Mouse (Mus musculus): ENCODE results near the gene Casp1. TPM values are rescaled to one million over a fixed set of nuclear protein-coding genes. Genes with fewer than 3 reads are reported as not detected.

Gene Casp1
- polyA plus RNA-seq, 2 experiments, result 2.1 to 3.9 TPM

- H3K27ac ChIP-seq, result no peak overlapping the region
- H3K9ac ChIP-seq (replicated peaks), result no peak overlapping the region
- ATAC-seq (ENCODE audit: insufficient read depth), result no peak
- DNase-seq (ENCODE audit: low read depth in 3 of 3, low spot score in 3 of 3), result no peak
- no peak overlapping the region for H3K4me3 ChIP-seq (ENCODE audit: insufficient read depth in 1 of 2, low read depth in 2 of 2, low read length in 2 of 2)
- 51% methylated on average over 4 of the region's 4 CpGs for WGBS (ENCODE audit: insufficient replicate concordance)
- H3K4me2 ChIP-seq (ENCODE audit: low read depth), result no peak overlapping the region
- no peaks in the 10 kb centered on the region for H3K36me3 ChIP-seq (replicated peaks; ENCODE audit: control insufficient read depth, insufficient read depth, low read depth)
- no peaks in the 10 kb centered on the region for H3K27me3 ChIP-seq (ENCODE audit: control insufficient read depth, insufficient read depth, low read length)
- TF ChIP-seq EP300 (IDR thresholded peaks at IDR 0.05; ENCODE audit: low read depth) (no peak), CTCF (IDR thresholded peaks at IDR 0.05; ENCODE audit: low read depth) (no peak)
- H3K9me3 ChIP-seq (ENCODE audit: control insufficient read depth, low read length), result no peaks in the 10 kb centered on the region
- H3K4me1 ChIP-seq (replicated peaks; ENCODE audit: control insufficient read depth in 2 of 2, insufficient read depth in 2 of 2, low read length in 1 of 2), result no peaks in the 10 kb centered on the region
Observed at GRCm38 (mm10) chr9:5344090-5344489, 45.8 kb downstream of the Casp1 start.

- H3K4me2 ChIP-seq (ENCODE audit: low read depth), result no peak within 1 kb of the TSS
- no peaks in the 10 kb centered on the region for H3K36me3 ChIP-seq (replicated peaks; ENCODE audit: control insufficient read depth, insufficient read depth, low read depth)
- TF ChIP-seq EP300 (IDR thresholded peaks at IDR 0.05; ENCODE audit: low read depth) (no peak), CTCF (IDR thresholded peaks at IDR 0.05; ENCODE audit: low read depth) (no peak)
- no peaks in the 10 kb centered on the region for H3K27me3 ChIP-seq (ENCODE audit: control insufficient read depth, insufficient read depth, low read length)
- H3K27ac ChIP-seq, result no peak within 1 kb of the TSS
- no peaks in the 10 kb centered on the region for H3K9me3 ChIP-seq (ENCODE audit: control insufficient read depth, low read length)
- no peak within 1 kb of the TSS for H3K4me3 ChIP-seq (ENCODE audit: insufficient read depth in 1 of 2, low read depth in 2 of 2, low read length in 2 of 2)
- 56% methylated on average over 4 of the region's 4 CpGs for WGBS (ENCODE audit: insufficient replicate concordance)
- no peak for DNase-seq (ENCODE audit: low read depth in 3 of 3, low spot score in 3 of 3)
- no peaks in the 10 kb centered on the region for H3K4me1 ChIP-seq (replicated peaks; ENCODE audit: control insufficient read depth in 2 of 2, insufficient read depth in 2 of 2, low read length in 1 of 2)
- ATAC-seq (ENCODE audit: insufficient read depth), result no peak
- H3K9ac ChIP-seq (replicated peaks), result no peak within 1 kb of the TSS
Observed at GRCm38 (mm10) chr9:5345291-5345898, 47.1 kb downstream of the Casp1 start, which contains the start of gene Casp12. Gene Casp12 (plus strand): TSS chr9:5345430.

GRCm38 (mm10) chr9:5347381-5347780 is 49.1 kb downstream of the Casp1 start:
- H3K9ac ChIP-seq (replicated peaks), result no peak overlapping the region
- WGBS (ENCODE audit: insufficient replicate concordance), result 28% methylated on average over 4 of the region's 4 CpGs
- no peak overlapping the region for H3K4me2 ChIP-seq (ENCODE audit: low read depth)
- H3K4me1 ChIP-seq (replicated peaks; ENCODE audit: control insufficient read depth in 2 of 2, insufficient read depth in 2 of 2, low read length in 1 of 2), result no peaks in the 10 kb centered on the region
- DNase-seq (ENCODE audit: low read depth in 3 of 3, low spot score in 3 of 3) (no peak), ATAC-seq (ENCODE audit: insufficient read depth) (no peak)
- TF ChIP-seq CTCF (IDR thresholded peaks at IDR 0.05; ENCODE audit: low read depth) (no peak), EP300 (IDR thresholded peaks at IDR 0.05; ENCODE audit: low read depth) (no peak)
- no peaks in the 10 kb centered on the region for H3K27me3 ChIP-seq (ENCODE audit: control insufficient read depth, insufficient read depth, low read length)
- no peaks in the 10 kb centered on the region for H3K9me3 ChIP-seq (ENCODE audit: control insufficient read depth, low read length)
- H3K27ac ChIP-seq, result no peak overlapping the region
- no peak overlapping the region for H3K4me3 ChIP-seq (ENCODE audit: insufficient read depth in 1 of 2, low read depth in 2 of 2, low read length in 2 of 2)
- H3K36me3 ChIP-seq (replicated peaks; ENCODE audit: control insufficient read depth, insufficient read depth, low read depth), result no peaks in the 10 kb centered on the region

GRCm38 (mm10) chr9:5353673-5354072 is 55.4 kb downstream of the Casp1 start:
- no peak for TF ChIP-seq EP300 (IDR thresholded peaks at IDR 0.05; ENCODE audit: low read depth)
- TF ChIP-seq CTCF (IDR thresholded peaks at IDR 0.05; ENCODE audit: low read depth), result no peak
- H3K4me2 ChIP-seq (ENCODE audit: low read depth), result no peak overlapping the region

GRCm38 (mm10) chr9:5356801-5357200 is 58.5 kb downstream of the Casp1 start:
- Histone ChIP-seq H3K27me3 (ENCODE audit: control insufficient read depth, insufficient read depth, low read length) (no peaks in the 10 kb centered on the region), H3K9ac (replicated peaks) (no peak overlapping the region), H3K4me3 (ENCODE audit: insufficient read depth in 1 of 2, low read depth in 2 of 2, low read length in 2 of 2) (no peak overlapping the region), H3K9me3 (ENCODE audit: control insufficient read depth, low read length) (no peaks in the 10 kb centered on the region), H3K36me3 (replicated peaks; ENCODE audit: control insufficient read depth, insufficient read depth, low read depth) (no peaks in the 10 kb centered on the region), H3K27ac (no peak overlapping the region), H3K4me2 (ENCODE audit: low read depth) (no peak overlapping the region), H3K4me1 (replicated peaks; ENCODE audit: control insufficient read depth in 2 of 2, insufficient read depth in 2 of 2, low read length in 1 of 2) (no peaks in the 10 kb centered on the region)
- TF ChIP-seq CTCF (IDR thresholded peaks at IDR 0.05; ENCODE audit: low read depth) (no peak), EP300 (IDR thresholded peaks at IDR 0.05; ENCODE audit: low read depth) (no peak)
- DNase-seq (ENCODE audit: low read depth in 3 of 3, low spot score in 3 of 3) (no peak), ATAC-seq (ENCODE audit: insufficient read depth) (no peak)

More at GRCm38 (mm10) chr9:5353673-5354072, 55.4 kb downstream of the Casp1 start:
- no peak overlapping the region for H3K27ac ChIP-seq
- H3K36me3 ChIP-seq (replicated peaks; ENCODE audit: control insufficient read depth, insufficient read depth, low read depth), result no peaks in the 10 kb centered on the region
- H3K4me3 ChIP-seq (ENCODE audit: insufficient read depth in 1 of 2, low read depth in 2 of 2, low read length in 2 of 2), result no peak overlapping the region
- no peaks in the 10 kb centered on the region for H3K27me3 ChIP-seq (ENCODE audit: control insufficient read depth, insufficient read depth, low read length)
- ATAC-seq (ENCODE audit: insufficient read depth) (no peak), DNase-seq (ENCODE audit: low read depth in 3 of 3, low spot score in 3 of 3) (no peak)
- H3K4me1 ChIP-seq (replicated peaks; ENCODE audit: control insufficient read depth in 2 of 2, insufficient read depth in 2 of 2, low read length in 1 of 2), result no peaks in the 10 kb centered on the region
- H3K9me3 ChIP-seq (ENCODE audit: control insufficient read depth, low read length), result no peaks in the 10 kb centered on the region
- no peak overlapping the region for H3K9ac ChIP-seq (replicated peaks)
- 55% methylated on average over 2 of the region's 2 CpGs for WGBS (ENCODE audit: insufficient replicate concordance)

Other genes starting within 250 kb of the Casp1 start
- 0.40 and 0.70 TPM in 2 replicates for gene Casp4, start 10.3 kb downstream of the Casp1 start, polyA plus RNA-seq (2012; rRNA removed)
- 0.76 and 0.81 TPM in 2 replicates for gene Casp4, start 10.3 kb downstream of the Casp1 start, polyA plus RNA-seq (2014; fragmentation: Nextera tagmentation; extraction: Ambion mirVana)
- 0.05 and 0.10 TPM in 2 replicates for gene Casp12, start 46.9 kb downstream of the Casp1 start, polyA plus RNA-seq (2012; rRNA removed)
- 0.23 and 0.32 TPM in 2 replicates for gene Casp12, start 46.9 kb downstream of the Casp1 start, polyA plus RNA-seq (2014; fragmentation: Nextera tagmentation; extraction: Ambion mirVana)

Data from liver, embryonic 14.5 days (tissue).